Mouse (Mus musculus) olfactory bulb, adult 2 months (tissue): ENCODE measurements around the gene Cd81.

Source experiments
- CTCF ChIP-seq: fragments of 200-500 bp; IDR thresholded peaks from 2 replicates; pipeline ENCODE4 v1.5.1; 2012; ENCODE audit warnings: low read depth, mild to moderate bottlenecking, low read length, moderate library complexity; ENCODE audit not compliant: insufficient read depth
- POLR2A ChIP-seq: fragments of 200-500 bp; IDR thresholded peaks from 2 replicates; pipeline ENCODE4 v1.6.1; 2012; ENCODE audit warnings: mild to moderate bottlenecking, low read depth, low read length, moderate library complexity; ENCODE audit not compliant: insufficient read depth

GRCm38 (mm10) chr7:143037306-143037705 lies 15.2 kb upstream of the Cd81 start:
- no peak for TF ChIP-seq POLR2A
- no peak for TF ChIP-seq CTCF
